Mouse (Mus musculus) urinary bladder, postnatal 4 days (tissue): ENCODE measurements around the gene Isg20.
A peak's percentile ranks its signal among the peaks of the same experiment; 100 is the strongest.

Source experiments
- DNase-seq, 2 experiments: peaks; one replicate each; pipeline ENCODE4 v3.0.0; 2021 to 2022; ENCODE audit warnings: low spot score in 2 of 2

The Isg20 gene

DNA sequence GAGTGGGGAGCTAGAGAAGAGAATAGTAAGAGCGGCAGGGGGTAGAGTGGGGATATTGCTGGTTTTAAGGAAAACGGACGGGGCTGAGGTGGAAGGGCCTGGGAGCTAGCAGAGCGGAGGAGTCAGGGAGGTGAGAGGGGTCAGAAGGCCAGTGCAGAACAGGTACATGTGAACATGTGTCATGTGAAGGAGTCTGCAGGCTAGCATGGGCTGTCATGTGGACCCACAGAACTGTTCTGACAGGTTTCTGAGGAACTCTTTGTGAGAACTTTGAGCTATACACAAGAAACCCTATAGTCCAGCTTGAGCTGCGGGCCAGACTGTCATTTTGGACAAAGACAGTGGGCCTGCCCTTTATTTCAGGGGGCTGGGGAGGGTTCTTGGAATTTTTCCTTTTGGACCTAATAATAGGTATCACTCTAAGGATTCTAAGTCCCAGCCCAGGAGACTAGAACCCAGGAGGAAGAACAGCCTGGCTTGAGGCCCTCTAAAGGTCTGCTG lies at the start of gene Isg20:
Gene Isg20 (plus strand): TSS at position 451 of the 501 bp plus-strand sequence.
- no peak for DNase-seq

DNA sequence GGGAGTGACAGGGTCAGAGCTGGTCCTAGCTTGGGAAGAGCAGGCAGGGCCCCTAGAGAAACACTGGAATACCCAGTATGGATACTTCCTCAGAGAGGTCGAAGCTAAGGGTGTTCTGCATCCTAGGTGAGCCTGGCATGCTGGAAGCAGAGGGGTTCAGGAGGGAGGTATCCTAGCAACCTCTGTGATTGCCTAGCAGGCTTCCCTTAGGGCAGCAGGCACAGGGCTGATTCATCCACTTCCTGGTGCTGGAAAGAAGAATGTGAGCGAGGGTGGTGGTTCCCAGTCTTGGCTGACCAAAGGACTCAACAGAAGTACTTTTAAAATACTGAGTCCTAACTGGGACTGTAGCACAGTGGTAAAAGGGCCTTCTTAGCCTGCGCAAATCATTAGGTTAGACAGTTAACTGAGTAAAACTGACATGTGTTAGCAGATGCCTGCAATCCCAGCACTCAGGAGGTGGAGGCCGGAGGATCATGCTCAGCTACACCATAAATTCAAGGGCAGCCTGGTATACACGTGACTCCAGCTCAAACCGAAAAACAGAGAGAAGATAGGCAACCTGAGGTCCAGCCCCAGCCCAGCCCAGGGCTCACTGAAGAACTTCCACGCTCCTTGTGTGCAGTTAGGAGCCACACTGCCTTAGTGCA lies 49.3 kb upstream of the Isg20 start:
- no peak for DNase-seq

GRCm38 (mm10) chr7:78864446-78864802 lies 48.8 kb upstream of the Isg20 start:
- DNase-seq, result no peak

DNA sequence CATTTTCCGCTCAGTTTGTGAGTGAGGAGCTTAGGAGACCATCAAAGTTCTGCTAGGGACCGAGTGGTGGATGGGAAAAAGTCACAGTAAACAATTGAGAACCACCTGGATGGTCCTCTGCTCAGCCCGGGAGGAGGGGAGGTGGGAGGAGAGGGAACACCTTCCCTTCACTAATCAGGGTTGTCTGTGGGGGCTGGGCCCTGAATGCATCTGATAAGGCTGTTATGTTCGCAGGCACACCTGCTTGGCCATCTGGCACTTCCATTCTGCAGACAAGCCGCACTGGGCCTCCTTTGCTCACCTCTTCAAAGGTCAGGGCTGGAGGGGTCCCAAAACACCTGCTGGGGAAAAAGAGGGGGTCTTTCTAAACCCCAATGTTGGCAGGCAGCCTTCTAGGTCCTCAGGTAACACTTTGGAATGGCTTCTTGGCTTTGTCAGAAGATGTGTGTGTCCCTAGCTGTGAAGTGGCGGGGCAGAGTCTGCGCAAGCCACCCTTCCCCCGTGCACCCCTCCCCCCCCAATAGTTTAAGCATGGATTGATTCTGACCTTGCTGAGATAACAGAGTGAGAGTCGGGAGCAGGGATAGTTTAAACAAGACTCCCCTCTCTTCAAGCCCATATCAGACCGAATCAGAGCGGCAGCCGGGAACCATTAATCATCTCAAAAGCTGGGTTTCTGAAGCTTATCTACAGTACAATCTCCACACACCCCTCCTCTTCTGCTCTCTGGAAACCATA lies 47.8 kb upstream of the Isg20 start:
- DNase-seq, result no peak

GRCm38 (mm10) chr7:78868731-78869130 lies 44.5 kb upstream of the Isg20 start:
- no peak for DNase-seq

GRCm38 (mm10) chr7:78872366-78872765 lies 40.9 kb upstream of the Isg20 start:
- DNase-seq, result no peak

DNA sequence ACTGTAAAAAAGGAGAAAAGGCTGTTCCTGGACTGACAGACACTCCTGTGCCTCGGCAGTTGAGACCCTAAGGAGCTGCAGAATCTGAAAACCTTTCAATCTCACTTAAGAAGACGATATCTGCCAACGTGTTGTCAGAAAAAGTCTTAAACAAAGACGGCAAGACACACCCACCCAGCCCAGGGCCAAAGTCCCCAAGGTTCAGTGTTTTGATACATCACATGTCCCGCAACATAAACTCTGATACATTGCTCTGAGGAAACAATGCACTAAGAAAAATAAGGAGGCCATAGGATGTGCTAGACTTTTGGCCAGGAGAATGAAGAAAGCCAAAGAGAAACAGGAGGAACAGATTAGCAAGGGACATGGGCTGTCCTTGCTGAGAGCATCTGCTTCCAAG lies 40.4 kb upstream of the Isg20 start:
- no peak for DNase-seq

- DNase-seq, result no peak
These were observed 31.4 kb upstream of the Isg20 start for GRCm38 (mm10) chr7:78881607-78882468.

- DNase-seq, result no peak
These were observed 30.8 kb upstream of the Isg20 start for GRCm38 (mm10) chr7:78882469-78882837.

GRCm38 (mm10) chr7:78883016-78883725 lies 30.1 kb upstream of the Isg20 start:
- no peak for DNase-seq

GRCm38 (mm10) chr7:78883726-78884060 lies 29.5 kb upstream of the Isg20 start:
- no peak for DNase-seq

- DNase-seq, result no peak
These were observed 29.1 kb upstream of the Isg20 start for GRCm38 (mm10) chr7:78884139-78884538.

GRCm38 (mm10) chr7:78885404-78885803 lies 27.8 kb upstream of the Isg20 start:
- DNase-seq, result no peak

DNA sequence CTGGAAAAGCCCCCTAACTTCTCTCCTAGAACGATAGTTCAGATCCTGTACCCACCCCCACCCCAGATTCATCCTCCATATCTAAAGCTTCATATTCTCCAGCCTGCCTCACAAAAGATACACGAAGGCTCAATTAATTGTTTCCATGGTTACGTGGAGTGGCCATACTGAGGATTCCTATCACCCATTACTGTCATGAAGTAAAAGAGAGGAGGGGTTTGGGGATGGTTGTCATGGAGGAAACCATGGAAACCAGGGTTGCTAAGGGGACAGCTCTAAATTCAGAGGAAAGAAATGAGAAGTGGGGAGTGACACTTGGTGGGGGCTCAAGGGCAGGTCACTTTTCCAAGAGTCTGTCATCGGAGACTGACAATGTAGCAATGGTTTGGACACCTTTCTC lies 26.7 kb upstream of the Isg20 start:
- DNase-seq, result no peak

DNA sequence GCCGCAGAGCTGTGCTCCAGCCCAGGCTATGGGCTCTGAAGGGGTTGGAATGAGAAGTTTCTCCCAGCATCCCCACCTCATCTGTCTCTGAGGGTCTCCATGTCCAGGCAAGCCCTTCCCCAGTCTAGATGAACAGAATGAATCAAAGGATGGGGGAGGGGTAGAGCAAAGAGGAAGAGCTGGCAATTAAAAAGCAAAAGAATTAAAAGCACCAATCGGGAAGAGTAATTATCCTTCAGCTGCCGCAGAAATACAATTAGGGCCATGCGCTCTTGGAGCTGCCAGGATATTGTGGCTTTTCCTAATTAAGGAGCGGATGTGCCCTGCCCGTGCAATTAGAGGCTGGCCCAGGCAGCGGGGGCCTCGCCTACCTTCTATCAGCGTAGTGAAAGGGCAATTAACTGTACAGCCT lies 25.8 kb upstream of the Isg20 start:
- DNase-seq, result no peak

- DNase-seq, result peak; percentile 68 to 89
These were observed 22.6 kb upstream of the Isg20 start for GRCm38 (mm10) chr7:78890641-78891040.

DNA sequence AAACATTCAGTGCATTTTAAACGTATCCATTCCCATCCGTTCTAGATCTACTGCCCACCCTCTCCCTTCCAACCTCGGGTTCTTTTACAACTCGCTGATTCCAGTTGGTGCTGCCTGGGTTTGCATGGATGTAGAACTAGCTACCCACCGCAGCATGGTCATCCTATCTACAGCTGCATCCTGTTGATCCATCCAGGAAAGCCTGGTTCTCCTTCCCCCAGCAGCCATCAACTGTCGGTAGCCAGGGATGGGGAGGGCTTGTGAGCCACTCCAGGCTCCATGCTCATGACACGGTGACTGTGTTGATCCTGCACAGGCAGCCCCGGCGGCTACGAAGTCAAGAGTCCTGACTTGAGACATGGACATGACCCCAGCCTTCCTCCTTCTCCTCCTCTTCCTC lies 19.3 kb upstream of the Isg20 start:
- no peak for DNase-seq

DNA sequence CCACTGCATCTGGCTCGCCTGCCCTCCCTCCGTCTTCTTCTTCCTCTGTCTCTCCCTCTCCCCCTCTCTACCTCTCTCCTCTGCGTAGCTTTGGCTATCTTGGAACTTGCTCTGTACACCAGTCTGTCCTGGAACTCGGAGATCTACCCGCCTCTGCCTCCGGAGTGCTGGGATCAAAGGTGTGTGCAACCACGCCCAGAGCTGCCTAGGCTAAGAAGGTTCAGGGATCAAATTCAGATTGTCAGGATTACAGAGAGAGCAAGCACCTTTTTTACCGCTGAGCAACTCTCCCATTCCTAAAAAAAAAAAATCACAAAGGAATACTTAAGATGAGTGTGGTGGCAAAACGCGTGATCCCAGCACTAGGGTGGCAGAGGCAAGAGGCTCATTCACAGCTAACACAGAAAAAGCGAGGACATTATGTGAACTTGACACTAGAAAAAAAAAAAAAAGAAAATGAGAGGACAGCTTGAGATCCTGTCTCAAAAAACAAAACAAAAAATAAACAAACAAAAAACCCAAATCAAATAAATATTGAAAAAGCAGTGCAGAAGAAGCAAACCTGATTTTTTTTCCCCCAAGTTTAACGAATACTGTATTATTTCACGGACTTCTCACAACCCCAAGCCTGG lies 18.1 kb upstream of the Isg20 start:
- DNase-seq, result no peak

DNA sequence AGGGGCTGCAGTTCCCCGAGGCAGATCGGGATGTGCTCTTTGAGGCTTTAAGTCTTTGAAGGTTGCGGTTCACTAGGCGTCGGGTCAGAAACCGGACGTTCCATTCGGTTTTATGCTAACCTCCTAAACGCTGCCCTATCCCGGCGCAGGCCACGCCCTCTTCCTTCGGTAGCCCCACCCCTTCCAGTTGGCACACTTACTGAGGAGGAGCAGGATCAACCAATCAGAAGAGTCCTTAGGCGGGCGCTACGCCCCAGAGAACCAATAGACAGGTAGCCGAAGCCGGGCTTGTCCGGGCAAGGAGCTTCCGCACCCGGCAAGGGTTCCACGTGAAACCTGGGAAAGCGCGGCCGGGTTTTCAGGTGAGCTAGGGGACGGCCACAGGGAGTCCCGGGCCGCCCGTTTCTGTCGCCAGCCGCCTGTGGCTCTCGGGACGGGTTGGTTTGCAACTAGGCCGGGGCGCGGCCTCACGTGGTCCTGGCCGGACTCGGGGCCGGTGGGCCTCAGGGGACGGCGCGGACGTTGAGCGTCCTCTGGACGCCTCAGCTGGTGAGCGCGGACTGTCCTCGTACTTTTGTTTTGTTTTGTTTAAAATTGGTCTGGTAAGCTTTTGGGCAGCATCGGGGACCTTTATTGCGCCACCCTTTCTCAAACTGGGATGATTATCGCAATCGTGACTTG lies 17.4 kb upstream of the Isg20 start, which contains the start of gene Aen:
Gene Aen (plus strand): TSS at position 202 of the 681 bp plus-strand sequence.
- DNase-seq, result peak; percentile 97 to 99

DNA sequence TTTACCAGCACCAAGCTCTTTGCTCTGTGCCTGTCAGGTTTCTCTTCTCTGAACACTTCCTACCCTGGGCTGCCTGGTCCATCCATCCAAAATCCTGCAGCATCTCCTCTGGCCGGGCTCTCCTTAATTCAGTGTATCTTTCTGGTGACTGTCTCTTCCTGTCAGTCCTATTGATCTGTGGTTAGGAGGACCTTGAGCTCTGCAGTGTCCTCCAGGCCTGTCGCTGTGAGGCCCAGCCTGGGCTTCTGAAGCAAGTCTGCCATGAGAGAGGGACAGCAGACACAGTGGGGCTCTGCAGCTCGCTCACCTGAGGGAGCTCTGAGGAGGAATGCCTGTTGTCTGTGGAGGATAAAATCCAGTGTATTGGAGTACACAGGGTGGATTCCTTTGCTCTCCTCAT lies 15.7 kb upstream of the Isg20 start:
- no peak for DNase-seq
